Mouse (Mus musculus) MEL (cell line): Measurements from ENCODE around the gene 1810046K07Rik. TPM values are rescaled to one million over a fixed set of nuclear protein-coding genes. Genes with fewer than 3 reads are reported as not detected.

ENCODE experiments used
- DNase-seq: peaks from one replicate; pipeline ENCODE4 v3.0.0; 2011; ENCODE audit warnings: low read depth, low spot score
- H3K27ac ChIP-seq: 2 replicates; pipeline ENCODE4 v1.5.1; 2012; ENCODE audit warnings: low read depth, mild to moderate bottlenecking, control low read depth, low read length, moderate library complexity; ENCODE audit not compliant: control insufficient read depth
- H3K27me3 ChIP-seq, 2 experiments: fragments of 150-350 bp in 1 of 2; sonication (generic) in 1 of 2; 2 replicates each; pipeline ENCODE4 v1.6.1; 2012; ENCODE audit warnings: low read length in 2 of 2, mild to moderate bottlenecking in 2 of 2, improper control_type of control experiment in 1 of 2, moderate library complexity in 1 of 2; ENCODE audit not compliant: insufficient read depth in 2 of 2, control insufficient read depth in 1 of 2
- H3K36me3 ChIP-seq, 2 experiments: 2 replicates each; pipeline ENCODE4 v1.6.1; 2012 to 2014; ENCODE audit warnings: low read length in 2 of 2, improper control_type of control experiment in 1 of 2, inconsistent platforms in 1 of 2, mild to moderate bottlenecking in 1 of 2; ENCODE audit not compliant: insufficient read depth in 2 of 2, control insufficient read depth in 1 of 2
- H3K4me1 ChIP-seq, 2 experiments: fragments of 150-350 bp in 1 of 2; sonication (generic) in 1 of 2; 2 replicates each; pipeline ENCODE4 v1.6.1; 2012; ENCODE audit warnings: low read length in 2 of 2, improper control_type of control experiment in 1 of 2, mild to moderate bottlenecking in 1 of 2; ENCODE audit not compliant: insufficient read depth in 2 of 2, control insufficient read depth in 1 of 2
- H3K4me3 ChIP-seq, 2 experiments: fragments of 150-350 bp in 1 of 2; sonication (generic) in 1 of 2; 2 replicates each; pipeline ENCODE4 v1.5.1; 2012; ENCODE audit warnings: low read depth in 2 of 2, low read length in 2 of 2, mild to moderate bottlenecking in 2 of 2, moderate library complexity in 2 of 2, control low read depth in 1 of 2, improper control_type of control experiment in 1 of 2; ENCODE audit not compliant: control insufficient read depth in 1 of 2, insufficient read depth in 1 of 2
- H3K79me2 ChIP-seq: 2 replicates; pipeline ENCODE4 v1.6.1; 2012; ENCODE audit warnings: mild to moderate bottlenecking, low read length, moderate library complexity; ENCODE audit not compliant: control insufficient read depth, poor library complexity, insufficient read depth
- H3K9ac ChIP-seq: 2 replicates; pipeline ENCODE4 v1.6.1; 2012; ENCODE audit warnings: low read depth, mild to moderate bottlenecking, control low read depth, low read length, moderate library complexity; ENCODE audit not compliant: control insufficient read depth, poor library complexity, severe bottlenecking
- H3K9me3 ChIP-seq: fragments of 150-350 bp; sonication (generic); replicated peaks from 2 replicates; pipeline ENCODE4 v1.6.1; 2012; ENCODE audit warnings: mild to moderate bottlenecking, low read length, improper control_type of control experiment, moderate library complexity; ENCODE audit not compliant: insufficient read depth
- BHLHE40 ChIP-seq: IDR thresholded peaks from 2 replicates; pipeline ENCODE4 v1.6.1; 2012; ENCODE audit warnings: low read depth, mild to moderate bottlenecking, inconsistent platforms, low read length, improper control_type of control experiment, borderline replicate concordance
- CHD1 ChIP-seq: IDR thresholded peaks from 2 replicates; pipeline ENCODE4 v1.6.1; 2012; ENCODE audit warnings: low read depth, mild to moderate bottlenecking, inconsistent platforms, low read length, improper control_type of control experiment
- CHD2 ChIP-seq: IDR thresholded peaks from 2 replicates; pipeline ENCODE4 v1.6.1; 2011; ENCODE audit warnings: low read length, improper control_type of control experiment
- CTCF ChIP-seq, 3 experiments: IDR thresholded peaks in 2 of 3; conservative IDR thresholded peaks in 1 of 3; 2 replicates each; pipeline ENCODE4 v1.5.1; 2011 to 2012; ENCODE audit warnings: low read length in 3 of 3, low read depth in 2 of 3, mild to moderate bottlenecking in 2 of 3, improper control_type of control experiment in 1 of 3, inconsistent platforms in 1 of 3, mixed read lengths in 1 of 3, moderate library complexity in 1 of 3; ENCODE audit not compliant: control insufficient read depth in 1 of 3, insufficient read depth in 1 of 3, poor library complexity in 1 of 3, severe bottlenecking in 1 of 3
- ELF1 ChIP-seq: IDR thresholded peaks from 2 replicates; pipeline ENCODE4 v1.6.1; 2014; ENCODE audit warnings: low read depth, mild to moderate bottlenecking, inconsistent platforms, low read length, improper control_type of control experiment, moderate library complexity
- EP300 ChIP-seq, 2 experiments: IDR thresholded peaks; 2 replicates each; pipeline ENCODE4 v1.6.1; 2011; ENCODE audit warnings: improper control_type of control experiment in 2 of 2, low read length in 2 of 2, low read depth in 1 of 2, mild to moderate bottlenecking in 1 of 2
- ETS1 ChIP-seq: IDR thresholded peaks from 2 replicates; pipeline ENCODE4 v1.6.1; 2012; ENCODE audit warnings: low read depth, mild to moderate bottlenecking, inconsistent platforms, low read length, improper control_type of control experiment, moderate library complexity
- GABPA ChIP-seq: IDR thresholded peaks from 2 replicates; pipeline ENCODE4 v1.6.1; 2012; ENCODE audit warnings: low read depth, mild to moderate bottlenecking, inconsistent platforms, low read length, improper control_type of control experiment, moderate library complexity
- GATA1 ChIP-seq: IDR thresholded peaks from 2 replicates; pipeline ENCODE4 v1.6.1; 2011; ENCODE audit warnings: low read depth, low read length, improper control_type of control experiment
- MAFK ChIP-seq: IDR thresholded peaks from 2 replicates; pipeline ENCODE4 v1.6.1; 2011; ENCODE audit warnings: low read depth, mild to moderate bottlenecking, low read length, improper control_type of control experiment, borderline replicate concordance
- MAX ChIP-seq: IDR thresholded peaks from 2 replicates; pipeline ENCODE4 v1.6.1; 2011; ENCODE audit warnings: low read length, improper control_type of control experiment
- MXI1 ChIP-seq: IDR thresholded peaks from 2 replicates; pipeline ENCODE4 v1.6.1; 2011; ENCODE audit warnings: mild to moderate bottlenecking, low read depth, low read length, improper control_type of control experiment
- MYB ChIP-seq: IDR thresholded peaks from 2 replicates; pipeline ENCODE4 v1.6.1; 2011; ENCODE audit warnings: mild to moderate bottlenecking, low read depth, low read length, improper control_type of control experiment
- MYC ChIP-seq: IDR thresholded peaks from 2 replicates; pipeline ENCODE4 v1.6.1; 2011; ENCODE audit warnings: low read depth, mild to moderate bottlenecking, low read length, improper control_type of control experiment, moderate library complexity
- NELFE ChIP-seq: IDR thresholded peaks from 2 replicates; pipeline ENCODE4 v1.6.1; 2011; ENCODE audit warnings: low read depth, low read length, improper control_type of control experiment
- NRF1 ChIP-seq: IDR thresholded peaks from 2 replicates; pipeline ENCODE4 v1.6.1; 2014; ENCODE audit warnings: low read depth, mild to moderate bottlenecking, inconsistent platforms, low read length, improper control_type of control experiment, moderate library complexity; ENCODE audit not compliant: poor library complexity, insufficient read depth, severe bottlenecking
- POLR2AphosphoS2 ChIP-seq: IDR thresholded peaks from 2 replicates; pipeline ENCODE4 v1.6.1; 2011; ENCODE audit warnings: low read length, improper control_type of control experiment
- POLR2AphosphoS5 ChIP-seq: IDR thresholded peaks from 2 replicates; pipeline ENCODE4 v1.6.1; 2012; ENCODE audit warnings: low read depth, borderline replicate concordance, mild to moderate bottlenecking, inconsistent platforms, low read length, moderate library complexity, mixed read lengths
- RAD21 ChIP-seq: IDR thresholded peaks from 2 replicates; pipeline ENCODE4 v1.6.1; 2011; ENCODE audit warnings: mild to moderate bottlenecking, low read depth, low read length, improper control_type of control experiment
- SIN3A ChIP-seq: IDR thresholded peaks from 2 replicates; pipeline ENCODE4 v1.6.1; 2012; ENCODE audit warnings: low read length, improper control_type of control experiment, inconsistent platforms
- TAL1 ChIP-seq: IDR thresholded peaks from 2 replicates; pipeline ENCODE4 v1.6.1; 2012; ENCODE audit warnings: mild to moderate bottlenecking, inconsistent platforms, low read length, moderate library complexity, mixed read lengths
- TBP ChIP-seq: IDR thresholded peaks from 2 replicates; pipeline ENCODE4 v1.8.0; 2011; ENCODE audit warnings: low read depth, low read length, improper control_type of control experiment
- TCF12 ChIP-seq: IDR thresholded peaks from 2 replicates; pipeline ENCODE4 v1.6.1; 2014; ENCODE audit warnings: low read depth, mild to moderate bottlenecking, inconsistent platforms, low read length, improper control_type of control experiment, moderate library complexity
- USF1 ChIP-seq: IDR thresholded peaks from 2 replicates; pipeline ENCODE4 v1.6.1; 2014; ENCODE audit warnings: low read depth, mild to moderate bottlenecking, inconsistent platforms, low read length, improper control_type of control experiment, moderate library complexity
- USF2 ChIP-seq, 2 experiments: IDR thresholded peaks; 2 replicates each; pipeline ENCODE4 v1.6.1; 2011 to 2012; ENCODE audit warnings: improper control_type of control experiment in 2 of 2, low read length in 2 of 2, borderline replicate concordance in 1 of 2, inconsistent platforms in 1 of 2, low read depth in 1 of 2, mild to moderate bottlenecking in 1 of 2; ENCODE audit not compliant: insufficient read depth in 1 of 2
- ZKSCAN1 ChIP-seq: IDR thresholded peaks from 2 replicates; pipeline ENCODE4 v1.6.1; 2012; ENCODE audit warnings: low read depth, mild to moderate bottlenecking, inconsistent platforms, low read length, improper control_type of control experiment, moderate library complexity
- polyA plus RNA-seq, 2 experiments: library from polyadenylated mRNA; stranded (reverse) in 1 of 2; unstranded in 1 of 2; fragments of >175 nt in 1 of 2; fragments of >200 nt in 1 of 2; gene quantifications; 2 replicates each; pipeline versions ENCODE4 v1.2.1 to v1.2.4; 2012; ENCODE audit warnings: low replicate concordance in 2 of 2, low read depth in 1 of 2; ENCODE audit not compliant: insufficient read length in 2 of 2, insufficient read depth in 1 of 2, missing spikeins in 1 of 2
- total RNA-seq: library from RNA; depleted of rRNA; stranded (reverse); fragments of 300-350 nt; gene quantifications from 2 replicates; pipeline ENCODE4 v1.2.3, GENCODE M21; 2012

The 1810046K07Rik gene
- total and polyA plus RNA-seq, 3 experiments = not detected

- Histone ChIP-seq H3K79me2 (no peaks in the 10 kb centered on the region), H3K9me3 (no peaks in the 10 kb centered on the region), H3K4me1 (peaks cover 41 to 58% of the 10 kb centered on the region in 2 experiments), H3K27ac (no peak overlapping the region), H3K9ac (no peak overlapping the region), H3K36me3 (peaks cover 0 to 64% of the 10 kb centered on the region in 2 experiments; a peak in 2 of 4 replicates), H3K4me3 (no peak overlapping the region), H3K27me3 (no peaks in the 10 kb centered on the region)
- no peak for DNase-seq
- TF ChIP-seq GABPA (no peak), CHD2 (no peak), POLR2AphosphoS5 (no peak), TBP (no peak), MYB (no peak), RAD21 (no peak), BHLHE40 (no peak), CTCF (IDR thresholded peaks at IDR 0.05 in 2 of 3, conservative IDR thresholded peaks at IDR 0.05 in 1 of 3; ENCODE audit: control insufficient read depth in 1 of 3, insufficient read depth in 1 of 3, low read depth in 2 of 3, low read length in 3 of 3, poor library complexity in 1 of 3, severe bottlenecking in 1 of 3) (no peak), TCF12 (no peak), MAX (no peak), ZKSCAN1 (no peak), CHD1 (no peak), MXI1 (no peak), MAFK (no peak), GATA1 (no peak), USF2 (IDR thresholded peaks at IDR 0.05; ENCODE audit: borderline replicate concordance in 1 of 2, insufficient read depth in 1 of 2, low read depth in 1 of 2, low read length in 2 of 2) (no peak), ELF1 (no peak), NRF1 (no peak)
Measured at GRCm38 (mm10) chr9:51312554-51313317, 16.0 kb downstream of the 1810046K07Rik start.

GRCm38 (mm10) chr9:51310515-51310914 lies 18.2 kb downstream of the 1810046K07Rik start:
- H3K79me2 ChIP-seq = no peaks in the 10 kb centered on the region
- peak; percentile 62; the same call in 1 of the 2 replicates for TF ChIP-seq TCF12
- TF ChIP-seq ETS1 = peak; percentile 64; the same call in 1 of the 2 replicates
- TF ChIP-seq USF1 = peak; percentile 87
- peak; percentile 54 to 62; a peak in 2 of 4 replicates for TF ChIP-seq EP300 (IDR thresholded peaks at IDR 0.05; ENCODE audit: low read depth in 1 of 2, low read length in 2 of 2)
- TF ChIP-seq BHLHE40 = peak; percentile 49; the same call in 1 of the 2 replicates
- peak; percentile 49; the same call in 1 of the 2 replicates for TF ChIP-seq SIN3A
- TF ChIP-seq POLR2AphosphoS2 = no peak
- no peak for TF ChIP-seq NELFE
- TF ChIP-seq MAX = peak; percentile 90
- peak; percentile 46; the same call in 1 of the 2 replicates for TF ChIP-seq GATA1
- TF ChIP-seq MXI1 = peak; percentile 41; the same call in 1 of the 2 replicates
- no peak for TF ChIP-seq TAL1
- TF ChIP-seq USF2 (IDR thresholded peaks at IDR 0.05; ENCODE audit: borderline replicate concordance in 1 of 2, insufficient read depth in 1 of 2, low read depth in 1 of 2, low read length in 2 of 2) = peak in 1 of 2 experiments; percentile 66; a peak in 2 of 4 replicates
- TF ChIP-seq MYC = peak; percentile 89
- peak; percentile 46 for DNase-seq
- H3K27me3 ChIP-seq = no peaks in the 10 kb centered on the region
- peaks cover 27 to 39% of the 10 kb centered on the region in 2 experiments for H3K4me1 ChIP-seq
- no peak overlapping the region for H3K4me3 ChIP-seq
- peaks cover 0 to 45% of the 10 kb centered on the region in 2 experiments; a peak in 2 of 4 replicates for H3K36me3 ChIP-seq
- H3K9ac ChIP-seq = no peak overlapping the region
- peak overlapping the region; percentile 38; the same call in 1 of the 2 replicates for H3K27ac ChIP-seq
- no peaks in the 10 kb centered on the region for H3K9me3 ChIP-seq
